Mouse (Mus musculus): ENCODE measurements at regions not wholly inside any gene's neighbourhood (a gene's known extent, or its start where the extent isn't known, plus 50 kb on each side); places are given as distances from the start of the nearest gene placed in this dataset.

DNA sequence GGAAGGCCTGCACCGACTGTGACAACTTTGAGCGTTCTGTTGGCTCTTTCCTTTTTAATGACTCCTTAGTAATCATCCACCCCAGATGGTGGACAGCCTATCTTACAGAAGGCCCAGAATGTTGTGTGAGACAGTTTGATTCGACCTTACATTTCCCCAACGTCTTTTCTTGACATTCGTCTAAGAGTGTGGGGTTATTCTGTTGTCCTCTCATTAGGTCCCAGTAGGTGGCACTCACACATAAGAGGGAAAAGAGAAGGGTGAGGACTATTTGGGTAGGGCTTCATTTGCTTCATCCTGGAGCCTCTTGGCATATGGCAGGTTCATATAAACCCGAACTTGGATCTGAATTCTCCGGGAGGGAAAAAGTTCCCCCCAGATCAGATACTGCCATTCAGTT is 104.4 kb downstream of the Stk35 start:
- Histone ChIP-seq H3K9ac (ENCODE audit: low read depth, low read length) (no peak overlapping the region), H3K27ac (ENCODE audit: low read depth, low read length) (no peak overlapping the region), H3K4me2 (replicated peaks; ENCODE audit: low read depth, low read length) (no peak overlapping the region), H3K9me3 (ENCODE audit: control insufficient read depth, low read length) (no peaks in the 10 kb centered on the region), H3K4me3 (ENCODE audit: low read length) (no peak overlapping the region), H3K27me3 (ENCODE audit: control insufficient read depth, insufficient read depth, low read length) (no peaks in the 10 kb centered on the region), H3K36me3 (ENCODE audit: control insufficient read depth, insufficient read depth, low read length) (no peaks in the 10 kb centered on the region), H3K4me1 (ENCODE audit: control insufficient read depth, insufficient read depth, low read length) (peaks cover 6% of the 10 kb centered on the region; the same call in 1 of the 2 replicates)
- WGBS, result 37% methylated on average over 7 of the region's 7 CpGs
- ATAC-seq (ENCODE audit: low FRiP score, low TSS enrichment), result peak; percentile 60; the same call in 1 of the 2 replicates

DNA sequence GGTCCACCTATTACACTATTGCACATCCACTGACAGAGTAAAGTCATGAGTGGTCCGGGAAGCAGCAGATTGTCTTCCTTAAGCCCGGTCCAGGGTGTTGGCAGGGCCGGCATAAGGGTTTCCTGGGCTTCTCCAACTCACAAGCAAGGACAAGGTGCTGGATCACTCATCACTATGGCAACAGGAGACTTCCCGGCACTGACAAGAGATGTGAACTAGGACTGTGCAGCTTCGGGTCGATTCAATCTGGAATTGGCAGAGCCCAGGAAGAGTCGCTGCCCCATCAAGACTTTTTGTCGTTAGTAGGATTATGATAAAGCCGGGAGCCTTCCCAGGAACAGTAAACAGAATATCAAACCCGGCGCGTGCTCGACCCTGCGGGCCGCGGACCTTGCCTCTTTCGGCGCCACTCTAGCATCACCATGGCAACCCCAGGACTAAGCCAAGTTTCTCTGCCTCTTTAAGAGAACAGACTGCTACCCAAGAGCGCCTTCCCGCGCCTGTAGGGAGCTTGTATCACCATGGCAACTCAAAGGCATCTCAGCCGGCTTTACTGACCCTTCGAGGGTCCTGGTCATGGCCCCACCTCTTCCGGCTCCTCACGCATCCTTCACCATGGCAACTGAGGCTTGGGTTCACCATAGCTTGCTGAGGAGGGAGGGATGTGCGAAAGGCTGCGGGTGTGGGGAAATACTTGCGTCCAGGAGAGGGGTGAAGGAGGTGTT is 103.3 kb upstream of the Tgm3 start:
- H3K36me3 ChIP-seq (ENCODE audit: control insufficient read depth, insufficient read depth, low read length), result no peaks in the 10 kb centered on the region
- no peaks in the 10 kb centered on the region for H3K9me3 ChIP-seq (ENCODE audit: control insufficient read depth, low read length)
- peak overlapping the region; percentile 27 for H3K4me3 ChIP-seq (ENCODE audit: low read length)
- 2% methylated on average over 28 of the region's 28 CpGs for WGBS
- no peak overlapping the region for H3K27ac ChIP-seq (ENCODE audit: low read depth, low read length)
- H3K9ac ChIP-seq (ENCODE audit: low read depth, low read length), result no peak overlapping the region
- peaks cover 6% of the 10 kb centered on the region; the same call in 1 of the 2 replicates for H3K4me1 ChIP-seq (ENCODE audit: control insufficient read depth, insufficient read depth, low read length)
- H3K4me2 ChIP-seq (replicated peaks; ENCODE audit: low read depth, low read length), result peak overlapping the region; percentile 52
- no peaks in the 10 kb centered on the region for H3K27me3 ChIP-seq (ENCODE audit: control insufficient read depth, insufficient read depth, low read length)
- peak; percentile 74 for ATAC-seq (ENCODE audit: low FRiP score, low TSS enrichment)

DNA sequence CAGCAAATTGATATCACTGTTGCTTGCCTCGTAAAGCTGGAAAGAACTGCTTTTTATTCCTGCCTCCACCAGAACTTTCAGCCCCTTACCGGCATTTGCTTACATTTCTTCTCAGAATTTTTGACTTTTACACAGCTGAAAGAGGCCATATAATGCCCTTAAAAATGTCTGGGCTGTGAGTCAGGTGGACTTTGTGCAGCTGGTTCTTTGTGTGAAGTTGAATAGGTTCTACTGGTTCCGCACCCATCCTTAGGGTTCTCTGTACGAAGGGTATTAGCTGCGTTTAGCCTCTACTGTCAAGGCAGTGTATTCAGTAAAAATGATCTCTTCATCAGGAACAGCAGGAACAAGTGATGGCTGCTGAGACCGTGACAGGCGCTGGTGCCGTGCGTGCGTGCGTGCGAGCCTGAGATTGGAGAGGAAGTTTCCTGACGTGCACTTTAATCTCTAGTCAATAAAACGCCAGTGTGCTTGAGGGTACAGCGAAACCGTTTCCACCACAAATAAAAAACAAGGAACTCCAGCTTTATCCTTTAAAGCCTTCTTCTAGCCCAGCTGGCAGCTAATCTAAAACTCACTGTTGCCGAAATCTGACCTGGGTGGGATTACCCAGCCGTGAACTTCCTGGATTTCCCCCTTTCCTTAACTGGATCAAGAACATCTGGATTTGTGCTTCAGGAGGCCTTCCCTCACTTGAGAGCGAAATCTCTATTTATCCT is 100.8 kb upstream of the Tgm3 start:
- Histone ChIP-seq H3K9ac (ENCODE audit: low read depth, low read length) (no peak overlapping the region), H3K36me3 (ENCODE audit: control insufficient read depth, insufficient read depth, low read length) (no peaks in the 10 kb centered on the region), H3K27me3 (ENCODE audit: control insufficient read depth, insufficient read depth, low read length) (no peaks in the 10 kb centered on the region), H3K27ac (ENCODE audit: low read depth, low read length) (no peak overlapping the region), H3K9me3 (ENCODE audit: control insufficient read depth, low read length) (no peaks in the 10 kb centered on the region), H3K4me1 (ENCODE audit: control insufficient read depth, insufficient read depth, low read length) (peaks cover 6% of the 10 kb centered on the region; the same call in 1 of the 2 replicates), H3K4me3 (ENCODE audit: low read length) (no peak overlapping the region), H3K4me2 (replicated peaks; ENCODE audit: low read depth, low read length) (peak overlapping the region; percentile 21)
- 17% methylated on average over 19 of the region's 19 CpGs for WGBS
- peak; percentile 56; the same call in 1 of the 2 replicates for ATAC-seq (ENCODE audit: low FRiP score, low TSS enrichment)

DNA sequence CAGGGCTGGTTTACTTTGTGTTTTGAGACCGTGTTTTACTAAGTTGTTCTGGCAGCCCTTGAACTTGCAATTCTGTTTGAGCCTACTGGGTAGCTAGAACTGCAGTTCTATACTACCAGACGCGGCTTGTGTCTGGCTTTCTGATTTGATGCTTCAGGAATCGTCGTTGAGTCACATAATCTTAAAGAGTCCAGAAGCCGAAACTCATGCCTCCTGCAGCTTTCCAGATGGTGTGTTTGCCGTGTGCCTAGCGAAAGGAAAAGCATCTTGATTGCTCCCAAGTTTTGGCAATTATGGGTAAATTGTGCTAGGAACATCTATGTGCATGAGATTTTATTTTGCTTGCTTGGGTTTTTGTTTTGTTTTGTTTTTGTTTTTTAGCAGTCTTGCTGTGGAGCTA is 99.6 kb upstream of the Tgm3 start:
- Histone ChIP-seq H3K4me2 (replicated peaks; ENCODE audit: low read depth, low read length) (no peak overlapping the region), H3K9ac (ENCODE audit: low read depth, low read length) (no peak overlapping the region), H3K9me3 (ENCODE audit: control insufficient read depth, low read length) (no peaks in the 10 kb centered on the region), H3K4me3 (ENCODE audit: low read length) (no peak overlapping the region), H3K27ac (ENCODE audit: low read depth, low read length) (no peak overlapping the region), H3K27me3 (ENCODE audit: control insufficient read depth, insufficient read depth, low read length) (no peaks in the 10 kb centered on the region), H3K36me3 (ENCODE audit: control insufficient read depth, insufficient read depth, low read length) (no peaks in the 10 kb centered on the region), H3K4me1 (ENCODE audit: control insufficient read depth, insufficient read depth, low read length) (peaks cover 6% of the 10 kb centered on the region; the same call in 1 of the 2 replicates)
- no peak for ATAC-seq (ENCODE audit: low FRiP score, low TSS enrichment)
- WGBS, result 82% methylated on average over 8 of the region's 8 CpGs

DNA sequence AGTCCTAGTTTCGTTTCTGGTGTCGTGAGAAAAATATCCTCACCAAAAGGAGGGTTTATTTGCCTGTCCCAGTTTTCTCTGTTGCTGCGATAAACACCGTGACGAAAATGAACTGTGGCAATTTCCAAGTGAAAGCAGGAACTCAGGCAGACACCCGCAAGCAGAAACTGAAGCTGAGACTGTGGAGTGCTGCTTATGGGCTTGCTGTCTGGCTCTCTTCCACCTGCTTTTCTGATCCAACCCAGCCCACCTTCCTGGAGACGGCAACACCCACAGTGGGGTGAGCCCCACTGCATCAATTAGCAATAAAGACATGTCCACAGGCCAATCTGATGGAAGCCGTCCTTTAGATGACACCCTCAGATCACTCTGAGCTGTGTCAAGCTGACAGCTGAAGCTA is 97.9 kb upstream of the Tgm3 start:
- H3K4me3 ChIP-seq (ENCODE audit: low read length), result no peak overlapping the region
- 85% methylated on average over 8 of the region's 8 CpGs for WGBS
- H3K27ac ChIP-seq (ENCODE audit: low read depth, low read length), result no peak overlapping the region
- H3K4me2 ChIP-seq (replicated peaks; ENCODE audit: low read depth, low read length), result no peak overlapping the region
- H3K9ac ChIP-seq (ENCODE audit: low read depth, low read length), result no peak overlapping the region
- H3K9me3 ChIP-seq (ENCODE audit: control insufficient read depth, low read length), result no peaks in the 10 kb centered on the region
- no peaks in the 10 kb centered on the region for H3K36me3 ChIP-seq (ENCODE audit: control insufficient read depth, insufficient read depth, low read length)
- ATAC-seq (ENCODE audit: low FRiP score, low TSS enrichment), result no peak
- no peaks in the 10 kb centered on the region; the same call in 1 of the 2 replicates for H3K4me1 ChIP-seq (ENCODE audit: control insufficient read depth, insufficient read depth, low read length)
- H3K27me3 ChIP-seq (ENCODE audit: control insufficient read depth, insufficient read depth, low read length), result no peaks in the 10 kb centered on the region

DNA sequence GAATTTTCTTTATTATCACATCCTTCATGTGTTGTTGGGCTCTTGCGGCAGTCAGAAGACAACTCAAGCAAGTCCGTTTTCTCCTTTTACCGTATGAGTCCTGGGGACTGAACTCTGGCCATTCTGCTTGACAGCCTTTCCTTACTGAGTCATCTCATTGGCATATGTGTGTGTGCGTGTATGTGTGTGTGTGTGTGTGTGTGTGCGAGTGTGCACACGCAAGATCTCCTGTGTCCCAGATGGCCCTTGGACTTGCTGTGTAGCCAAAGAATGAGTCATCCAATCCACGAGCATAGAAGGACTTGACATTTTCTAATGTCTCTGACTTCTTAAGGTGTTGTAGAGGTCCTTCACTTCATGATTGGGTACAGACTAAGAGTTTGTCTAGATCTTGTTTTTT is 95.7 kb upstream of the Tgm3 start:
- no peaks in the 10 kb centered on the region for H3K4me1 ChIP-seq (ENCODE audit: control insufficient read depth, insufficient read depth, low read length)
- H3K36me3 ChIP-seq (ENCODE audit: control insufficient read depth, insufficient read depth, low read length), result no peaks in the 10 kb centered on the region
- H3K9ac ChIP-seq (ENCODE audit: low read depth, low read length), result no peak overlapping the region
- H3K27ac ChIP-seq (ENCODE audit: low read depth, low read length), result no peak overlapping the region
- no peak for ATAC-seq (ENCODE audit: low FRiP score, low TSS enrichment)
- H3K27me3 ChIP-seq (ENCODE audit: control insufficient read depth, insufficient read depth, low read length), result no peaks in the 10 kb centered on the region
- WGBS, result 93% methylated on average over 7 of the region's 7 CpGs
- no peak overlapping the region for H3K4me2 ChIP-seq (replicated peaks; ENCODE audit: low read depth, low read length)
- no peak overlapping the region for H3K4me3 ChIP-seq (ENCODE audit: low read length)
- no peaks in the 10 kb centered on the region for H3K9me3 ChIP-seq (ENCODE audit: control insufficient read depth, low read length)

DNA sequence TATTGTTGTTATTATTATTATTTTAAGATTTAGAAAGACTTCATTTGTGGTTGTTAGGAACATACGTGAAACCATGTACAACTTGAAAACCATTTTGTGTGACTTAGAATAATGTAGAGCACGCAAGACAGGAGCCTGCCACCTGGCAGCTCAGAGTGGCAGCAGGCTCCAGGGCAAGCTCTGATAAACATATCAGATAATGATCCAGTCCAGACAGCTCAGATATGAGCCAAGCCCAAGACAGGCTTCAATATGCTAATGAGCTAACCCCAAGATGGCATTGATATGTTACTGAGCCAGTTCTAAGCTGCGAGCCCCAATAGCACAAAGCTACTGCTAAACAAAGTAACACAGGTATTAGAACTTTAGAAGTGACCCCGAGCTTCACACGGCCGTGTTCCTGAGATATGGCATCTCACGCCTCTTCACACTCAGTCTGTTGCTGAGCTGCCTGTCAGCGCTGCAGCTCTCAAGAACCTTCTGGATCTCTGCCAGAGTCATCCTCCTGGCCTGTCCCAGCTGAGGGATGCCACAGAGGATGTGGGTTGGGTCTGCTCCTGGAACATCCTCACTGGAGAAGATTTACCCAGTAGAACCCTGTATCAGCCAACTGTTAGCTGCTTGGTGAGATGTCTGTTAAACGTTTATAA is 93.9 kb upstream of the Tgm3 start:
- no peak overlapping the region for H3K27ac ChIP-seq (ENCODE audit: low read depth, low read length)
- WGBS, result 74% methylated on average over 9 of the region's 9 CpGs
- no peaks in the 10 kb centered on the region for H3K36me3 ChIP-seq (ENCODE audit: control insufficient read depth, insufficient read depth, low read length)
- no peak overlapping the region for H3K4me3 ChIP-seq (ENCODE audit: low read length)
- ATAC-seq (ENCODE audit: low FRiP score, low TSS enrichment), result no peak
- H3K9ac ChIP-seq (ENCODE audit: low read depth, low read length), result no peak overlapping the region
- no peaks in the 10 kb centered on the region for H3K9me3 ChIP-seq (ENCODE audit: control insufficient read depth, low read length)
- no peaks in the 10 kb centered on the region for H3K4me1 ChIP-seq (ENCODE audit: control insufficient read depth, insufficient read depth, low read length)
- no peaks in the 10 kb centered on the region for H3K27me3 ChIP-seq (ENCODE audit: control insufficient read depth, insufficient read depth, low read length)
- no peak overlapping the region for H3K4me2 ChIP-seq (replicated peaks; ENCODE audit: low read depth, low read length)

DNA sequence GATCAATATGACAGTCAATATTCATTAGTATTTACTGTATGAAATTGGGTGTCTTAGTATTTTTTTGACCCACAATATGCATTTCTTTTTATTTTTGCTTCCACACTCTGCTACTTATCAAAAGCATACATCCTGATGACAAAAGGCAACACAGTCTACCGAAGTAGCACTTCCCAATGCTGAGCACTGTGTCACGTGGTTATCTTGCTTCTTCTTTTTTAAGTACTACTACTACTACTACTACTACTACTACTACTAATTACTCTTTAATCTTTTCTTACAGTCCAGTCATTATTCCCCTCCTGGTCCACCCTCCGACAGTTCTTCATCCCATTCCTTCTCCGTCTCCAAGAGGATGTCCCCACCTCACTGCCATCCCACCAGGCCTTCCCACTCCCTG is 92.6 kb upstream of the Tgm3 start:
- Histone ChIP-seq H3K9ac (ENCODE audit: low read depth, low read length) (no peak overlapping the region), H3K36me3 (ENCODE audit: control insufficient read depth, insufficient read depth, low read length) (no peaks in the 10 kb centered on the region), H3K9me3 (ENCODE audit: control insufficient read depth, low read length) (no peaks in the 10 kb centered on the region), H3K4me1 (ENCODE audit: control insufficient read depth, insufficient read depth, low read length) (no peaks in the 10 kb centered on the region), H3K27me3 (ENCODE audit: control insufficient read depth, insufficient read depth, low read length) (no peaks in the 10 kb centered on the region), H3K4me3 (ENCODE audit: low read length) (no peak overlapping the region), H3K4me2 (replicated peaks; ENCODE audit: low read depth, low read length) (no peak overlapping the region), H3K27ac (ENCODE audit: low read depth, low read length) (no peak overlapping the region)
- 95% methylated on average over 4 of the region's 4 CpGs for WGBS
- no peak for ATAC-seq (ENCODE audit: low FRiP score, low TSS enrichment)

DNA sequence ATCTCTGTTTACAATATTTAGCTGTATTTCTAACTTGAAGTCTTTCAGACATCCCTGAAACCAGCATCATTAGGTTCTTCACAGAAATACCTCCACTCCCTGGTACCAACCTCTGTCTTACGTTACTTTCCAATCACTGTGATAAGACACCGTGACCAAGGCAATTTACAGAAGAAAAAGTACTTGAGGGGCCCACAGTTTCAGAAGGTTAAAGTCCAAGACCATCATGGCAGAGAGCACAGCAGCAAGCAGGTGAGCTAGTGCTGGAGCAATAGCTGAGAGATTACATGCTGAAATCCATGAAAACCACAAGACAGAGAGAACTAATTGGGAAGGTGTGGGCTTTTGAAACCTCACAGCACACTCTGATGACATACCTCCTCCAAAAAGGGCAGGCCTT is 84.9 kb upstream of the Tgm3 start:
- Histone ChIP-seq H3K4me3 (ENCODE audit: low read length) (no peak overlapping the region), H3K9ac (ENCODE audit: low read depth, low read length) (no peak overlapping the region), H3K27ac (ENCODE audit: low read depth, low read length) (no peak overlapping the region), H3K36me3 (ENCODE audit: control insufficient read depth, insufficient read depth, low read length) (no peaks in the 10 kb centered on the region), H3K4me1 (ENCODE audit: control insufficient read depth, insufficient read depth, low read length) (no peaks in the 10 kb centered on the region), H3K9me3 (ENCODE audit: control insufficient read depth, low read length) (no peaks in the 10 kb centered on the region), H3K27me3 (ENCODE audit: control insufficient read depth, insufficient read depth, low read length) (no peaks in the 10 kb centered on the region), H3K4me2 (replicated peaks; ENCODE audit: low read depth, low read length) (no peak overlapping the region)
- no peak for ATAC-seq (ENCODE audit: low FRiP score, low TSS enrichment)
- WGBS, result 48% methylated on average over 2 of the region's 2 CpGs

Data from kidney, embryonic 14.5 days (tissue).